Mouse (Mus musculus) spleen, adult 2 months (tissue): ENCODE data around the gene Atg7.

ENCODE experiments used
- CTCF ChIP-seq: fragments of 200-500 bp; IDR thresholded peaks from 2 replicates; pipeline ENCODE4 v1.5.1; 2011; ENCODE audit warnings: mild to moderate bottlenecking, inconsistent platforms; ENCODE audit not compliant: insufficient read depth, insufficient read length, insufficient replicate concordance; ENCODE audit errors: extremely low read depth
- POLR2A ChIP-seq: fragments of 200-500 bp; IDR thresholded peaks from 2 replicates; pipeline ENCODE4 v1.6.1; 2011; ENCODE audit warnings: low read depth, low read length, inconsistent platforms

- TF ChIP-seq CTCF (no peak), POLR2A (no peak)
Measured at GRCm38 (mm10) chr6:114857996-114858721, 215.3 kb downstream of the Atg7 start.
